Mouse (Mus musculus): ENCODE data around the gene Tctn3.

DNA sequence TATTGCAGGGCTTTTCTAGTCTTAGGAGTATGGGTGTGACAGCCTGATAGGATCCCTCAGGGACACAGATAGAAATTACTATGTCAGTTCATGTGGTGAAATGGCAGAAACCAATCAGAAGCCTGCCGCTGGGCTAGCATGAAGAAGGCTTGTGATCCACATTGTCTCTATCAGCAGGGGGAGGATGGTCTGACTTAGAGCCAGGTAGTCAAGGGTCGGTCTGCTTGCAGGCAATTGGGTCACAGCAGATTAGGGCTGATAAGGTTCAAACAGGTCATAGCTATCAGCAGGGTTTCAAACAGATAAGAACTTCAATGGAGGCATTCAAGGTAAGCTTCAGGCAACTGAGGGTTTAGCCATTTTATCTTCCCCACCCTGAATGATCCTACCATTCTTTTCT lies 31.1 kb downstream of the Tctn3 start:
- TF ChIP-seq POLR2A (IDR thresholded peaks at IDR 0.05; ENCODE audit: insufficient read depth, low read depth, low read length) (no peak), CTCF (IDR thresholded peaks at IDR 0.05) (no peak)
